Mouse (Mus musculus): ENCODE data around the gene Taf3. TPM values are rescaled to one million over a fixed set of nuclear protein-coding genes. Genes with fewer than 3 reads are reported as not detected.

Gene Taf3
- total RNA-seq, 2 experiments from 2014 or later = 14.8 to 15.7 TPM

DNA sequence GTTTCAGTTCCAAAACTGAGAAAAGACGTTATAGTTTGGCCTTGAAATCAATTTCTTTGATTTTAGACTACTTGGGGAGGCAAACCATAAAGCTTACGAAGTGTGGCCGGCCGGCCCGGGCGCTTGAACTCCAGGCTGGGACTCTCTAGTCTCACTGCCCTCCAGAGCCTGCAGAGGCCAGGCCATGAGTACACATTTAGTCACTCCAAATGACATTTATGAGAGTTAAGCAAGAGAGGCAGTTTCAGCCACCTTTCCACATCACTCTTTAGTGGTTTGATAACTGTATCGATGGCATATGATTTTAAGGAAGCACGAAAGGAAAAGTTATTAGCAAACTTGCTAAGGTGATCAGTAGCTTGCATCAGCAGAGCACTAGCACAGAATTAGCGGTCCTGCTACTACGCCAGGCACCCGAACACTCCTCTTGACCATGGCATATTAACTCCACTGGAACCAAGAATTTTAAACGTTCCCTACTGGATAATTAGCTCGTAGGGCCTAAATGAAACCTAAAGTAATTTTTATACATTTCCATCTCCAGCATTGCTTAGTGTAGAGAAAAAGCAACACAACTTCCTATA lies 38.6 kb downstream of the Taf3 start:
- no peak overlapping the region for H3K27ac ChIP-seq
- DNase-seq (ENCODE audit: extremely low spot score in 1 of 2, low spot score in 2 of 2) = no peak
- TF ChIP-seq CTCF (IDR thresholded peaks at IDR 0.05) = no peak
- no peak overlapping the region for H3K4me3 ChIP-seq
- intact Hi-C loops (cut with DNase I) = loop anchor here (1.0 to 10.0 kb wide), 3 partner anchors 935 to 1335 kb away; no protein-coding TSS in a partner anchor

DNA sequence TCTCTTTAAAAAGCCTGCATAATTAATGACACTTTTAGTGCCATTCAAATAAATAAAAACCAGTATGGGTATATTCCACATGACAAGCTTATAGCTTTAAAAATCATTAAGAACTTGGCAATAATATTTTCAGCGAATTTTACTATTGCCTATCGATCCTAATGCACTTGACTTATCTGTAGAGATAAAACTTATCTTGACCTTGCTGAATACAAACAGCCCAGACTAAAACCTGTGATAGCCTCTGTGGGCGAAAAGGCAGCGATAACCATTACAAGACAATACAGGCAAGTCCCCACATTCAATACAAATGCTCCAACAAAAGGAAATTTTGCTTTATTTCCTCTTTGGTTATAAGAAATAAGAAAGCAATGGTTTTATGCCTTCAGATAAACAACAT lies 39.8 kb downstream of the Taf3 start:
- intact Hi-C loops (cut with DNase I) = loop anchor here (10.0 kb wide), 1 partner anchor 934 kb away; no protein-coding TSS in a partner anchor
- no peak for TF ChIP-seq CTCF (IDR thresholded peaks at IDR 0.05)
- Histone ChIP-seq H3K4me3 (no peak overlapping the region), H3K27ac (no peak overlapping the region)
- DNase-seq (ENCODE audit: extremely low spot score in 1 of 2, low spot score in 2 of 2) = no peak

DNA sequence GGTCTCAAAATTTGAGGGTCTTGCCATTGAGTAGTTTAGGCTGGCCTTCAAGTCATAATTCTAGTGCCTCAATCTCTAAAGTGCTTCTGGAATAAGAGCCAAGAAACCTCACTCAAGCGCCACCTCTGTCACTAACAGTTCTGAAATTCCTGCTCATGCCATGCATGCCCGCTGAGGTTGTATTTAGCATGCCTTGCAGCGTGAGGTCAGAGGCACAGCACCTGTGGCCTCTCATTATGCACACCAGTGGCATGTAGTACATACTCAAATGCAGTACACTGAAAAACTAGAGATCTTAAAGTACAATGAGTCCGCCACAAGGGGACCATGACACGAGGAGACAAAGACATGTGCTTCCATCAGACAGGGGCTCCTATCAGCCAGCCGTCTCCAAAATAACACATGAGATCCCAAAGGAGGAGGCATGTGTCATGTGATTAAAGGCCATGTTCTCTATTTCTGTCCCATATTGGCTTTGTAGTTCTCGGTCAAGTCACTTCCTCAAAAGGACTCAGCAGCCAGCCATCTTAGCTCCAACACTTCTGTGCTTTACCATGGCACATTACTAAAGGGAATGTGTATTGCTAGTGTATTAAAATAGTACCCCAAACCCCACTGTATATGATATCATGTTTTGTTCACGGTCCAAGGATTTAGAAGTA lies 43.3 kb downstream of the Taf3 start:
- DNase-seq (ENCODE audit: extremely low spot score in 1 of 2, low spot score in 2 of 2) = no peak
- Histone ChIP-seq H3K4me3 (no peak overlapping the region), H3K27ac (no peak overlapping the region)
- no peak for TF ChIP-seq CTCF (IDR thresholded peaks at IDR 0.05)
- intact Hi-C loops (cut with DNase I) = loop anchor here (10.0 kb wide), 1 partner anchor 930 kb away; no protein-coding TSS in a partner anchor

DNA sequence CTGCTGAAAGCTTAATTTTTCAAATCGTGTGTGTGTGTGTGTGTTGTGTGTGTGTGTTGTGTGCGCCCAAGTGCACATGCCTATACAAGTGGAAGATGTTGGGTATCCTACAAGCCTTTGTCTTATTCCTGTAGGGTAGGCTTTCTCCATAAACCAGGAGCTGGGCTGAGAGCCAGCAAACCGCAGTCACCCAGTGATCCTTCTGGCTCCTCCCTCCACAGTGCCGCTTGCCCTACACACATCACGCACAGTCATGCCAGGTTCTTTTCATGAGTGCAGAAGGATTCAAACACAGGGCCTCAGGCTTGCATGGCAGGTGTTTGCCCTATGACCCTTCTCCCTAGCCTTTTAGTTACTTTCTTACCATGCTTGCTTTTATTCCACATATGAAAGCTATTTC lies 45.0 kb downstream of the Taf3 start:
- intact Hi-C loops (cut with DNase I) = loop anchor here (10.0 kb wide), 1 partner anchor 929 kb away; no protein-coding TSS in a partner anchor
- DNase-seq (ENCODE audit: extremely low spot score in 1 of 2, low spot score in 2 of 2) = no peak
- Histone ChIP-seq H3K4me3 (no peak overlapping the region), H3K27ac (no peak overlapping the region)
- no peak for TF ChIP-seq CTCF (IDR thresholded peaks at IDR 0.05)

DNA sequence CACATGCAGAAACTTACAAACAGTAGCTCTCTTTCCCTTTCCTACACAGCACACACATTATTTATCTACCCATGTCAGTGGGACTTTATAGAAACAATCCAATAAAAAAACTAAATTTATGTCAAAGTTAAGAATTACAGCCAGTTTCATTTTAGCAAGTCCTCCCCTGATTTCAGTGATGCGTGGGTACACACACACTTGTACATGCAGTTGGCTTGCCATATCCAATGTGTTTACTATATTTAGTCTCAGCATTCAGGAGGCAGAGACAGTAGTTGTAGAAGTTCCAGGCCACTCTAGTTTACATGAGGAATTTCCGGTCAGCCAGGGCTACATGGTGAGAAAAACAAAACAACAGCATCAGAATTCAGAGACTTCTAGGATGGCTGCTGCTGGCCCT lies 46.8 kb downstream of the Taf3 start:
- no peak for DNase-seq (ENCODE audit: extremely low spot score in 1 of 2, low spot score in 2 of 2)
- TF ChIP-seq CTCF (IDR thresholded peaks at IDR 0.05) = no peak
- H3K27ac ChIP-seq = no peak overlapping the region
- H3K4me3 ChIP-seq = no peak overlapping the region
- intact Hi-C loops (cut with DNase I) = loop anchor here (10.0 kb wide), 1 partner anchor 927 kb away; no protein-coding TSS in a partner anchor

DNA sequence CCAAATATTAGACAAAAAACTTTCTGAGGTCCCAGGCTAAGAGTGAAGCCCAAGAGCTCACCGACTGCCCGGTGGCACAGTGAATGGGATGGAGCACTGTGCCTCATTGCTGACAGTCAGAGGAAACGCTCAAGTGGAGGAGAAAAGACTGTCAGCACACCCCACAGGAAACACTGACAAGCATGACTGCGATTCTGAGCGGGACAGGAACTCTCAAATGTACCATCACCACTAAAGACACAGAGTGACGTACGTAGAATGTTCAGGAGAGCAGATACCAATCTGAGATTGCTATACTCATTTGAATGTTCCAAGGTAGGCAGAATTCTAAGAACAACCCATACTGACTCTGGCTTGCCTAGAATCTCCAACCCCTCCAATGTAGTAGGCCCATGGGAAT lies 50.9 kb downstream of the Taf3 start:
- intact Hi-C loops (cut with DNase I) = no loop called here
- Histone ChIP-seq H3K27ac (no peak overlapping the region), H3K4me3 (no peak overlapping the region)
- no peak for DNase-seq (ENCODE audit: extremely low spot score in 1 of 2, low spot score in 2 of 2)
- TF ChIP-seq CTCF (IDR thresholded peaks at IDR 0.05) = no peak

DNA sequence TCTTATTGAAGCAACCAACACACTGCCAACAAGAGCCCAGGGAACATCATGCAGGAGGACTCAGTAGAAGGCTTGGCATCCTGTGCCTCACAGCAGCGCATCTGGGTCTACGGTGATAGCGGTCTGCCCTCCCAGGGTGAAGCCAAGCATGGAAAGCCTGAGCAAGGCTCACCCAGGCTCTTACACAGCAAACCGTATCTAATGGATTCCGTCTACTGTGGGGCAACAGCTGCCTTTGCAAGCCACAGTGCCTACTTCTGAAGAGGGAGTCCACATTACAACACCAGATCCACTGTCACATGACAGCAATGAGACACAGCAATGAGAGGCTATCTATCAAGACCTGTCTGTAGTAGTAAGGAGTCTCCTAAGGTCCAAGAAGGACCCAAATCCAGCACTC lies 52.3 kb downstream of the Taf3 start:
- DNase-seq (ENCODE audit: extremely low spot score in 1 of 2, low spot score in 2 of 2) = no peak
- no peak for TF ChIP-seq CTCF (IDR thresholded peaks at IDR 0.05)
- intact Hi-C loops (cut with DNase I) = no loop called here
- Histone ChIP-seq H3K4me3 (no peak overlapping the region), H3K27ac (no peak overlapping the region)

DNA sequence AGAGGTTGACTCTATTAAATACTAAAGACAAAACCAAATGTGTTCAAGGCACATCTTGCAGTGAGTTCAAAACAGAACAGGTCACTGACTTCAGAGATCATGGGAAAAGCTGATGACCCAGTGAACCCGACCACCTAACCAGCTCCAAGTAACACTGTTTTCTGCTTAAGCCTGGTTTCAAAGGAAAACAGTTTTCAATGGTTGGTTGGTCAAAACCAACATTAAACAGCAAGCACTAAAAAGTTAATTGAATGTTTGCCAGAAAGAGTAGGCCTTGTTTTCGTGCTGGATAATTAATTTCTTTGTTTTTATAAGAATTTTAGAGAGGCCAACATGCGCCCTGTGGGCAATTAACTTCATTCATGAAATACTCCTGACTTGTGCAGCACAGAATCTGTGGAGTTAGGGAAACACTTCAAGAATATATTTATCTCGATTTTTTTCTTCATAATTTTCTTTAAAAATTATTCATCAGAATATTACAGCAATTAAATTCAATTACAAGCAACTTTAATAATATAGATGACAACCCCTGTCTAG lies 57.6 kb downstream of the Taf3 start:
- no peak for DNase-seq (ENCODE audit: extremely low spot score in 1 of 2, low spot score in 2 of 2)
- intact Hi-C loops (cut with DNase I) = no loop called here
- no peak overlapping the region for H3K27ac ChIP-seq
- H3K4me3 ChIP-seq = no peak overlapping the region
- TF ChIP-seq CTCF (IDR thresholded peaks at IDR 0.05) = no peak

DNA sequence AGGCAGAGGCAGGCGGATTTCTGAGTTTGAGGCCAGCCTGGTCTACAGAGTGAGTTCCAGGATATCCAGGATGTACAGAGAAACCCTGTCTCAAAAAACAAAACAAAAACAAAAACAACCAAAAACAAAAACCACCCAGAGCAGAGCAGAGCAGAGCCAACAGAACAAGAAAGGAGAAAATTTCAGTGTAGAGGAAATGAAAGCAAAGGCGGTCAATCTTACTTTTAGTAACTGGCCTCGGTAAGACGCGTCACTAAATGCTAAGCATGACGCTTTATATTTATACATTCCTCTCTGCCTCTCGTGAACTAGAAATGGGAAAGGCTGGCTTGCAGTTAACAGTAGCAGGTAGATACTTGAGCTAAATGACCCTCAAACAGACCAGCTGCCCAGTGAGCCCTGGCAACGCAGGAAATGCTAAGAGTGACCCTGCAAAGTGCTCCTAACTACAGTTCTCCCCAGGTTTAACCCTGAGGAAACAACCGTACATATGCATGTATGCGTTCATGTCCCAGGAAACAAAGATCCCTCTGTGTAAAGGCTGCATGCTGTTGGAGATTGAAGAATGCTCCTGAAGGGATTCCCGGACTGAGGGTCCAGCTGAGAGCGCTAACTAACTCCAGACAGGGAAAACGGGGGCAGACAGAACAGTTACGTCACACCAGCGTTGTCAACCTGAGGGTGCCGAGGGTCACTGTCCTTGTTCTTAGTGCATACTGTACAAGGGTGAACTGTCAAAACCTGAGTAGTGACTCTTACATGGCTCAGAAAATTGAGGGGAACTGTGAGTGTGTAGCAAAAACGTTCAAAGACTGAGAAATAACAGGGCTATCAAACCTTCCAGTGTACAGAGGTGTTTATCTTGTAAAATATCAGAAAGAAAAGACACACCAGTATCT lies 58.5 kb downstream of the Taf3 start:
- H3K27ac ChIP-seq = no peak overlapping the region
- DNase-seq (ENCODE audit: extremely low spot score in 1 of 2, low spot score in 2 of 2) = no peak
- intact Hi-C loops (cut with DNase I) = no loop called here
- TF ChIP-seq CTCF (IDR thresholded peaks at IDR 0.05) = no peak
- no peak overlapping the region for H3K4me3 ChIP-seq

DNA sequence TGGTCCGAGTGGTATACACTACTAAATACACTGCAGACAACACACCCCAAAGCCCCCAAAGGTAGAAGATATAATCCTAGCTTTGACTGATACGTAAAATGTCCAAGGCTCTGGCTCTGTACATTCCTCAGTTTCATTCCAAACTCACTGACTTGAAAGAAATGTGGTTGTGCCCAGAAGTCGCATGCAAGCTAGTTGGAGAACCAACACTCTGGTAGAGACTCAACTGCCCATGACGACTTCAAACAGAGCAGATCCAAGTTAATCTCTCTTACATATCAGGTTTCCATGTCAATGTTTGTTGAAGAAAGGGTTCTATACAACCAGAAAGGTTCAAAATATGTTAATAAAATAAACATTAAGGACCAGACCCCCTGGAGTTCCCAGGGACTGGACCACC lies 60.1 kb downstream of the Taf3 start:
- Histone ChIP-seq H3K4me3 (no peak overlapping the region), H3K27ac (no peak overlapping the region)
- DNase-seq (ENCODE audit: extremely low spot score in 1 of 2, low spot score in 2 of 2) = no peak
- intact Hi-C loops (cut with DNase I) = no loop called here
- TF ChIP-seq CTCF (IDR thresholded peaks at IDR 0.05) = no peak

DNA sequence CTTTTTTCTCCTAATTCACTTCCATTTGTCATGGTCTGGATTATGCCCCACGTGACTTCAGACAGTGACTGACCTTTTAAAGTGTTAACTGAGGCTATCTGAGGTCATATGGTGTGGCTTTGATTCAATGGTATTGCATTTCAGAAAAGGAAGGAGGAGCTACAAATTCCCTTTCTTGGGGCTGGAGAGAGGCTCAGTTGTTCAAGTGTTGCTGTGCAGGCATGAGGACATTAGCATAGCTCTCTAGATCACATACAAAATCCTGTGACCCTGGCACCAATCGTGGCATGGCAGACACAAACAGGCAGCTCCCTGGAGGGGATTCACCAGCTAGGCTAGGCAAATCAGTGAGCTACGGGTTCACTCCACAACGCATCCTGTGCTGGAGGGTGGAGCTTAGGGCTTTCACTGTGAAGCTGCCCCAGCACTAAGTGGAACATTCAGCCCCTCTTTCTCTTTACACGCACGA lies 62.4 kb downstream of the Taf3 start:
- intact Hi-C loops (cut with DNase I) = no loop called here

DNA sequence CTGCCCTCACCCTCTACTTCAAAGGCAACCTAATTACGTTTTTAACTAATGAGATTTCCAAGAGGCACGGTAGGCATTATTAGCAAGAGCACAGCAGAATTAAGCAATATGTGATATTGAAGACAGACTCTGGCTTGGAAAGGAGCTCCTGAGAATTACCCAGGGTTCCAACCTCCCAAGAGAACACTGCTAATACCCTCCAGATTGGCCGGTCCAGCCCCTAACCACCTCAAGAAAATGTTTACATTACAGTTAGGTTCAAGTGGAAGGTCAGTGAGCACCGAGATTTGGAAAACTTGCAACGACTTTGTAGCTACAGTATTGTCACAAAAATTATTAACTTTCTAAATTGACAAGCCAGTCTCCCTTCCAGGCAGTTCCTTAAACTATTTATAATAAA lies 66.0 kb downstream of the Taf3 start:
- H3K4me3 ChIP-seq = no peak overlapping the region
- intact Hi-C loops (cut with DNase I) = no loop called here
- H3K27ac ChIP-seq = no peak overlapping the region
- no peak for TF ChIP-seq CTCF (IDR thresholded peaks at IDR 0.05)
- no peak for DNase-seq (ENCODE audit: extremely low spot score in 1 of 2, low spot score in 2 of 2)

More for the DNA sequence above, 62.4 kb downstream of the Taf3 start:
- no peak for TF ChIP-seq CTCF (IDR thresholded peaks at IDR 0.05)
- DNase-seq (ENCODE audit: extremely low spot score in 1 of 2, low spot score in 2 of 2) = no peak
- Histone ChIP-seq H3K4me3 (no peak overlapping the region), H3K27ac (no peak overlapping the region)

Data from left cerebral cortex, adult 2 months (tissue).